Mouse (Mus musculus): ENCODE measurements around the gene Gpbar1. TPM values are rescaled to one million over a fixed set of nuclear protein-coding genes. Genes with fewer than 3 reads are reported as not detected.

Gpbar1 gene
- polyA plus RNA-seq, 1 experiment: not detected

GRCm38 (mm10) chr1:74288327-74288726 is 10.0 kb downstream of the Gpbar1 start:
- Histone ChIP-seq H3K4me3 (ENCODE audit: insufficient read depth, poor library complexity, severe bottlenecking) (no peak overlapping the region), H3K27me3 (ENCODE audit: control insufficient read depth, insufficient read depth, insufficient read length) (no peaks in the 10 kb centered on the region), H3K79me2 (ENCODE audit: control insufficient read depth, insufficient read depth) (peaks cover 21% of the 10 kb centered on the region), H3K79me3 (ENCODE audit: low read depth) (peaks cover 6% of the 10 kb centered on the region), H3ac (ENCODE audit: control insufficient read depth, insufficient read length, low read depth) (no peak overlapping the region), H3K36me3 (ENCODE audit: control insufficient read depth, insufficient read depth) (peaks cover 54% of the 10 kb centered on the region)
- TF ChIP-seq FOSL1 (IDR thresholded peaks at IDR 0.05; ENCODE audit: insufficient read depth, low read length, poor library complexity, severe bottlenecking): no peak
- no peak for TF ChIP-seq MYOD1 (IDR thresholded peaks at IDR 0.05; ENCODE audit: control insufficient read depth, insufficient read length, low read depth)
- no peak for TF ChIP-seq CEBPB (IDR thresholded peaks at IDR 0.05; ENCODE audit: low read depth)
- no peak for TF ChIP-seq MYOG (IDR thresholded peaks at IDR 0.05; ENCODE audit: control insufficient read depth, extremely low read depth, insufficient read length)
- TF ChIP-seq USF1 (IDR thresholded peaks at IDR 0.05; ENCODE audit: low read depth): no peak
- no peak for TF ChIP-seq CTCF (IDR thresholded peaks at IDR 0.05; ENCODE audit: control insufficient read depth, insufficient read depth, insufficient read length)
- TF ChIP-seq MAX (IDR thresholded peaks at IDR 0.05): no peak

- H3K79me2 ChIP-seq (ENCODE audit: control insufficient read depth, insufficient read depth): peaks cover 21% of the 10 kb centered on the region
- no peak overlapping the region for H3K4me3 ChIP-seq (ENCODE audit: insufficient read depth, poor library complexity, severe bottlenecking)
- H3K27me3 ChIP-seq (ENCODE audit: control insufficient read depth, insufficient read depth, insufficient read length): no peaks in the 10 kb centered on the region
- H3K79me3 ChIP-seq (ENCODE audit: low read depth): peaks cover 4% of the 10 kb centered on the region
- no peak for TF ChIP-seq USF1 (IDR thresholded peaks at IDR 0.05; ENCODE audit: low read depth)
- no peak for TF ChIP-seq MYOD1 (IDR thresholded peaks at IDR 0.05; ENCODE audit: control insufficient read depth, insufficient read length, low read depth)
- TF ChIP-seq MAX (IDR thresholded peaks at IDR 0.05): no peak
- TF ChIP-seq CTCF (IDR thresholded peaks at IDR 0.05; ENCODE audit: control insufficient read depth, insufficient read depth, insufficient read length): no peak
- TF ChIP-seq CEBPB (IDR thresholded peaks at IDR 0.05; ENCODE audit: low read depth): no peak
- no peak for TF ChIP-seq FOSL1 (IDR thresholded peaks at IDR 0.05; ENCODE audit: insufficient read depth, low read length, poor library complexity, severe bottlenecking)
- TF ChIP-seq MYOG (IDR thresholded peaks at IDR 0.05; ENCODE audit: control insufficient read depth, extremely low read depth, insufficient read length): no peak
- H3K36me3 ChIP-seq (ENCODE audit: control insufficient read depth, insufficient read depth): peaks cover 61% of the 10 kb centered on the region
- no peak overlapping the region for H3ac ChIP-seq (ENCODE audit: control insufficient read depth, insufficient read length, low read depth)
Measured at GRCm38 (mm10) chr1:74289248-74289647, 10.9 kb downstream of the Gpbar1 start.

GRCm38 (mm10) chr1:74289740-74290139 is 11.4 kb downstream of the Gpbar1 start:
- H3K79me3 ChIP-seq (ENCODE audit: low read depth): peaks cover 7% of the 10 kb centered on the region
- peaks cover 25% of the 10 kb centered on the region for H3K79me2 ChIP-seq (ENCODE audit: control insufficient read depth, insufficient read depth)
- H3K27me3 ChIP-seq (ENCODE audit: control insufficient read depth, insufficient read depth, insufficient read length): no peaks in the 10 kb centered on the region
- TF ChIP-seq CTCF (IDR thresholded peaks at IDR 0.05; ENCODE audit: control insufficient read depth, insufficient read depth, insufficient read length) (no peak), MAX (IDR thresholded peaks at IDR 0.05) (no peak), CEBPB (IDR thresholded peaks at IDR 0.05; ENCODE audit: low read depth) (no peak), MYOG (IDR thresholded peaks at IDR 0.05; ENCODE audit: control insufficient read depth, extremely low read depth, insufficient read length) (no peak), USF1 (IDR thresholded peaks at IDR 0.05; ENCODE audit: low read depth) (no peak), FOSL1 (IDR thresholded peaks at IDR 0.05; ENCODE audit: insufficient read depth, low read length, poor library complexity, severe bottlenecking) (no peak), MYOD1 (IDR thresholded peaks at IDR 0.05; ENCODE audit: control insufficient read depth, insufficient read length, low read depth) (no peak)
- H3K36me3 ChIP-seq (ENCODE audit: control insufficient read depth, insufficient read depth): peaks cover 63% of the 10 kb centered on the region
- no peak overlapping the region for H3K4me3 ChIP-seq (ENCODE audit: insufficient read depth, poor library complexity, severe bottlenecking)
- no peak overlapping the region for H3ac ChIP-seq (ENCODE audit: control insufficient read depth, insufficient read length, low read depth)

GRCm38 (mm10) chr1:74290141-74290540 is 11.8 kb downstream of the Gpbar1 start:
- Histone ChIP-seq H3ac (ENCODE audit: control insufficient read depth, insufficient read length, low read depth) (no peak overlapping the region), H3K79me2 (ENCODE audit: control insufficient read depth, insufficient read depth) (peaks cover 27% of the 10 kb centered on the region), H3K4me3 (ENCODE audit: insufficient read depth, poor library complexity, severe bottlenecking) (no peak overlapping the region), H3K36me3 (ENCODE audit: control insufficient read depth, insufficient read depth) (peaks cover 63% of the 10 kb centered on the region), H3K27me3 (ENCODE audit: control insufficient read depth, insufficient read depth, insufficient read length) (no peaks in the 10 kb centered on the region), H3K79me3 (ENCODE audit: low read depth) (peaks cover 9% of the 10 kb centered on the region)
- TF ChIP-seq MYOG (IDR thresholded peaks at IDR 0.05; ENCODE audit: control insufficient read depth, extremely low read depth, insufficient read length) (no peak), MAX (IDR thresholded peaks at IDR 0.05) (no peak), CEBPB (IDR thresholded peaks at IDR 0.05; ENCODE audit: low read depth) (no peak), CTCF (IDR thresholded peaks at IDR 0.05; ENCODE audit: control insufficient read depth, insufficient read depth, insufficient read length) (no peak), USF1 (IDR thresholded peaks at IDR 0.05; ENCODE audit: low read depth) (no peak), FOSL1 (IDR thresholded peaks at IDR 0.05; ENCODE audit: insufficient read depth, low read length, poor library complexity, severe bottlenecking) (no peak), MYOD1 (IDR thresholded peaks at IDR 0.05; ENCODE audit: control insufficient read depth, insufficient read length, low read depth) (no peak)

GRCm38 (mm10) chr1:74292331-74293020 is 14.1 kb downstream of the Gpbar1 start:
- Histone ChIP-seq H3ac (ENCODE audit: control insufficient read depth, insufficient read length, low read depth) (no peak overlapping the region), H3K79me2 (ENCODE audit: control insufficient read depth, insufficient read depth) (peaks cover 38% of the 10 kb centered on the region), H3K36me3 (ENCODE audit: control insufficient read depth, insufficient read depth) (peaks cover 57% of the 10 kb centered on the region), H3K4me3 (ENCODE audit: insufficient read depth, poor library complexity, severe bottlenecking) (no peak overlapping the region), H3K27me3 (ENCODE audit: control insufficient read depth, insufficient read depth, insufficient read length) (no peaks in the 10 kb centered on the region), H3K79me3 (ENCODE audit: low read depth) (peaks cover 9% of the 10 kb centered on the region)
- TF ChIP-seq USF1 (IDR thresholded peaks at IDR 0.05; ENCODE audit: low read depth): no peak
- TF ChIP-seq FOSL1 (IDR thresholded peaks at IDR 0.05; ENCODE audit: insufficient read depth, low read length, poor library complexity, severe bottlenecking): no peak
- no peak for TF ChIP-seq CEBPB (IDR thresholded peaks at IDR 0.05; ENCODE audit: low read depth)

Measured in C2C12 (cell line).